Mouse (Mus musculus): ENCODE measurements around the gene Smyd3.

- TF ChIP-seq POLR2A (IDR thresholded peaks at IDR 0.05; ENCODE audit: insufficient read depth, low read depth, low read length) (no peak), CTCF (IDR thresholded peaks at IDR 0.05) (no peak)
Measured at GRCm38 (mm10) chr1:179400835-179401234, 117.0 kb downstream of the Smyd3 start.
